In genomic region chr9:87739543-87740161, GRCm38 (mm10) we compare ENCODE assay signal across 9 mouse cellular contexts. TPM values are rescaled to one million over a fixed set of nuclear protein-coding genes. Genes with fewer than 3 reads are reported as not detected.
DNase-seq lines count a peak whose midpoint lies in the region; ATAC-seq and TF ChIP-seq lines count a peak whose summit lies in the region.
"Had no signal": no experiment of that assay in that cellular context is flagged by ENCODE, and none has a peak within 500 bp of the region (broad histone marks: within the 10 kb centered on the region; RNA-seq: fewer than 3 reads in every experiment).

No protein-coding gene starts in this region.

- no peak overlapping the region for H3K9ac ChIP-seq in intestine, embryonic 14.5 days (ENCODE audit: low read length)
- no peak overlapping the region for H3K9ac ChIP-seq in intestine, postnatal 0 days (ENCODE audit: low read depth, low read length)
- no peak overlapping the region for H3K9ac ChIP-seq in embryonic facial prominence, embryonic 11.5 days (replicated peaks; ENCODE audit: low read length)
- H3K9ac ChIP-seq in hindbrain, embryonic 11.5 days (ENCODE audit: low read depth, low read length) = no peak overlapping the region
- H3K9ac ChIP-seq in midbrain, postnatal 0 days (replicated peaks; ENCODE audit: low read length, poor library complexity, severe bottlenecking) = no peak overlapping the region

- H3K36me3 ChIP-seq in intestine, embryonic 14.5 days (ENCODE audit: control insufficient read depth, insufficient read depth, low read length) = no peaks in the 10 kb centered on the region
- H3K36me3 ChIP-seq in intestine, postnatal 0 days (ENCODE audit: control insufficient read depth, insufficient read depth) = no peaks in the 10 kb centered on the region
- no peaks in the 10 kb centered on the region for H3K36me3 ChIP-seq in embryonic facial prominence, embryonic 11.5 days (replicated peaks; ENCODE audit: control insufficient read depth, insufficient read depth, low read depth, low read length)
- no peaks in the 10 kb centered on the region for H3K36me3 ChIP-seq in hindbrain, embryonic 11.5 days (ENCODE audit: control insufficient read depth, insufficient read depth, low read length)
- H3K36me3 ChIP-seq in midbrain, postnatal 0 days (ENCODE audit: insufficient read depth, low read length) = no peaks in the 10 kb centered on the region

- no peaks in the 10 kb centered on the region for H3K9me3 ChIP-seq in intestine, embryonic 14.5 days (ENCODE audit: control insufficient read depth, low read length)
- no peaks in the 10 kb centered on the region for H3K9me3 ChIP-seq in intestine, postnatal 0 days (ENCODE audit: control insufficient read depth)
- H3K9me3 ChIP-seq in embryonic facial prominence, embryonic 11.5 days (replicated peaks; ENCODE audit: control insufficient read depth, low read length) = no peaks in the 10 kb centered on the region
- H3K9me3 ChIP-seq in hindbrain, embryonic 11.5 days (ENCODE audit: control insufficient read depth, low read length) = no peaks in the 10 kb centered on the region
- H3K9me3 ChIP-seq in midbrain, postnatal 0 days (ENCODE audit: low read length) = no peaks in the 10 kb centered on the region

- DNase-seq in intestine, embryonic 14.5 days (ENCODE audit: low spot score) = peak; percentile 60
- peak; percentile 22 for DNase-seq in embryonic facial prominence, embryonic 11.5 days (ENCODE audit: low spot score)
- DNase-seq in hindbrain, embryonic 11.5 days (ENCODE audit: low spot score) = peak; percentile 66
- DNase-seq in midbrain, postnatal 0 days (ENCODE audit: low spot score) = no peak
- no peak for DNase-seq in adrenal gland, adult 8-10 months
- DNase-seq in urinary bladder, postnatal 25 days (ENCODE audit: low spot score) = no peak
- DNase-seq in frontal cortex, postnatal 36 days (ENCODE audit: low spot score in 2 of 2) = no peak

- 0 out of 2 replicates have a peak overlapping the region, but pooled peaks have one; percentile 12 for H3K4me2 ChIP-seq in intestine, embryonic 14.5 days (ENCODE audit: low read length)
- no peak overlapping the region for H3K4me2 ChIP-seq in intestine, postnatal 0 days (replicated peaks; ENCODE audit: low read depth)
- peak overlapping the region; percentile 39 for H3K4me2 ChIP-seq in embryonic facial prominence, embryonic 11.5 days (ENCODE audit: low read depth, low read length)
- H3K4me2 ChIP-seq in hindbrain, embryonic 11.5 days (replicated peaks; ENCODE audit: low read depth, low read length) = peak overlapping the region; percentile 38
- H3K4me2 ChIP-seq in midbrain, postnatal 0 days (ENCODE audit: low read depth, low read length, poor library complexity, severe bottlenecking) = peak overlapping the region; percentile 18; the same call in 1 of the 2 replicates

- under 1% methylated on average over 41 of the region's 41 CpGs for WGBS in intestine, embryonic 14.5 days
- 1% methylated on average over 41 of the region's 41 CpGs for WGBS in intestine, postnatal 0 days
- under 1% methylated on average over 41 of the region's 41 CpGs for WGBS in embryonic facial prominence, embryonic 11.5 days
- WGBS in hindbrain, embryonic 11.5 days = under 1% methylated on average over 41 of the region's 41 CpGs
- 1% methylated on average over 41 of the region's 41 CpGs for WGBS in midbrain, postnatal 0 days

- ATAC-seq in intestine, embryonic 14.5 days (replicated peaks; ENCODE audit: low FRiP score, low TSS enrichment, low read depth) = peak; percentile 56
- no peak for ATAC-seq in intestine, postnatal 0 days
- peak; percentile 35; the same call in 1 of the 2 replicates for ATAC-seq in embryonic facial prominence, embryonic 11.5 days (replicated peaks; ENCODE audit: insufficient number of reproducible peaks, low FRiP score, low TSS enrichment, low read depth)
- peak; percentile 53 for ATAC-seq in hindbrain, embryonic 11.5 days (ENCODE audit: low FRiP score)
- ATAC-seq in midbrain, postnatal 0 days (ENCODE audit: low FRiP score) = no peak

- peaks cover 89% of the 10 kb centered on the region for H3K27me3 ChIP-seq in intestine, embryonic 14.5 days (replicated peaks; ENCODE audit: control insufficient read depth, insufficient read depth, low read length)
- peaks cover 79% of the 10 kb centered on the region for H3K27me3 ChIP-seq in intestine, postnatal 0 days (replicated peaks; ENCODE audit: control insufficient read depth, insufficient read depth, low read length)
- peaks cover 44% of the 10 kb centered on the region for H3K27me3 ChIP-seq in embryonic facial prominence, embryonic 11.5 days (ENCODE audit: control insufficient read depth, insufficient read depth, low read length)
- H3K27me3 ChIP-seq in hindbrain, embryonic 11.5 days (ENCODE audit: control insufficient read depth, insufficient read depth, low read length) = peaks cover 60% of the 10 kb centered on the region
- H3K27me3 ChIP-seq in midbrain, postnatal 0 days (ENCODE audit: insufficient read depth, low read length) = peaks cover 72% of the 10 kb centered on the region
- H3K27me3 ChIP-seq: CH12.LX had no signal

- 0 out of 2 replicates have a peak, but pooled peaks cover 4% of the 10 kb centered on the region for H3K4me1 ChIP-seq in intestine, embryonic 14.5 days (replicated peaks; ENCODE audit: control insufficient read depth, insufficient read depth, low read length)
- H3K4me1 ChIP-seq in intestine, postnatal 0 days (replicated peaks; ENCODE audit: control insufficient read depth, insufficient read depth, low read length) = no peaks in the 10 kb centered on the region; the same call in 1 of the 2 replicates
- H3K4me1 ChIP-seq in embryonic facial prominence, embryonic 11.5 days (ENCODE audit: control insufficient read depth, insufficient read depth, low read length) = peaks cover 4% of the 10 kb centered on the region
- peaks cover 7% of the 10 kb centered on the region for H3K4me1 ChIP-seq in hindbrain, embryonic 11.5 days (replicated peaks; ENCODE audit: control insufficient read depth, insufficient read depth, low read length)
- H3K4me1 ChIP-seq in midbrain, postnatal 0 days (ENCODE audit: insufficient read depth, low read length) = no peaks in the 10 kb centered on the region

- H3K27ac ChIP-seq in intestine, embryonic 14.5 days (ENCODE audit: low read depth) = no peak overlapping the region
- no peak overlapping the region for H3K27ac ChIP-seq in intestine, postnatal 0 days (ENCODE audit: low read depth, low read length)
- H3K27ac ChIP-seq in embryonic facial prominence, embryonic 11.5 days (replicated peaks; ENCODE audit: low read depth, low read length) = no peak overlapping the region
- H3K27ac ChIP-seq in hindbrain, embryonic 11.5 days (ENCODE audit: low read depth, low read length) = no peak overlapping the region
- H3K27ac ChIP-seq in midbrain, postnatal 0 days (ENCODE audit: low read depth, low read length) = no peak overlapping the region

- 0 out of 2 replicates have a peak overlapping the region, but pooled peaks have one; percentile 8 for H3K4me3 ChIP-seq in intestine, embryonic 14.5 days (ENCODE audit: low read depth, low read length)
- no peak overlapping the region for H3K4me3 ChIP-seq in intestine, postnatal 0 days (ENCODE audit: low read depth, low read length)
- H3K4me3 ChIP-seq in embryonic facial prominence, embryonic 11.5 days (ENCODE audit: low read depth, low read length) = peak overlapping the region; percentile 19
- peak overlapping the region; percentile 20 for H3K4me3 ChIP-seq in hindbrain, embryonic 11.5 days (ENCODE audit: low read depth, low read length)
- peak overlapping the region; percentile 15; the same call in 1 of the 2 replicates for H3K4me3 ChIP-seq in midbrain, postnatal 0 days (ENCODE audit: low read depth, low read length)

- no peak for TF ChIP-seq CTCF in intestine, postnatal 0 days (IDR thresholded peaks at IDR 0.05; ENCODE audit: low read depth)
- TF ChIP-seq CTCF in midbrain, postnatal 0 days (IDR thresholded peaks at IDR 0.05) = no peak

RNA-seq across cellular contexts. Expression of gene Tbx18, which starts 8.6 kb away (rescaled TPM):
- polyA plus RNA-seq in intestine, embryonic 14.5 days (2014; fragmentation: Nextera tagmentation; extraction: Ambion mirVana) = 0.24 and 0.42 TPM in 2 replicates
- polyA plus RNA-seq in intestine, postnatal 0 days (2015; fragmentation: Nextera tagmentation; extraction: Ambion mirVana) = 0.09 and 0.10 TPM in 2 replicates
- polyA plus RNA-seq in embryonic facial prominence, embryonic 11.5 days (2014; fragmentation: Nextera tagmentation; extraction: Ambion mirVana) = 3.9 and 4.1 TPM in 2 replicates
- 2.8 and 3.4 TPM in 2 replicates for polyA plus RNA-seq in hindbrain, embryonic 11.5 days (2014; fragmentation: Nextera tagmentation; extraction: Ambion mirVana)
- total RNA-seq in midbrain, postnatal 0 days (2014; rRNA removed) = 5.4 and 9.3 TPM in 2 replicates
- 1.8 and 1.9 TPM in 2 replicates for polyA plus RNA-seq in midbrain, postnatal 0 days (2015; fragmentation: Nextera tagmentation; extraction: Ambion mirVana)
- 1 to 10 TPM in 3 of 4 experiments, under 1 TPM in 1; 0.90 to 2.0 (median 1.1) TPM for total RNA-seq in adrenal gland, adult 8-10 months (2022)
- total RNA-seq: CH12.LX had no signal

Comparison
In these comparisons a context has a peak if more than half of its experiments do, and no peak if none do; other contexts are left out.
1. ATAC-seq: peak in intestine, embryonic 14.5 days (single experiment), embryonic facial prominence, embryonic 11.5 days (single experiment) and hindbrain, embryonic 11.5 days (single experiment); none in intestine, postnatal 0 days (single experiment) and midbrain, postnatal 0 days (single experiment).
2. DNase-seq: peak in intestine, embryonic 14.5 days (single experiment), embryonic facial prominence, embryonic 11.5 days (single experiment) and hindbrain, embryonic 11.5 days (single experiment); none in midbrain, postnatal 0 days (single experiment), adrenal gland, adult 8-10 months (single experiment), urinary bladder, postnatal 25 days (single experiment) and frontal cortex, postnatal 36 days (0 of 2).